Mouse (Mus musculus) layer of hippocampus, adult 8-10 months (tissue): Measurements from ENCODE around the gene Ppig. TPM values are rescaled to one million over a fixed set of nuclear protein-coding genes. Genes with fewer than 3 reads are reported as not detected.
"Not testable (repeated sequence)": the region's sequence is repeated elsewhere in the genome, so short reads cannot be mapped to it uniquely, and the experiment has no call there.

Experiments used
- DNase-seq, 2 experiments: peaks; one replicate each; pipeline ENCODE4 v3.0.0; 2022; ENCODE audit warnings: low spot score in 2 of 2
- total RNA-seq, 4 experiments: library from RNA; stranded (reverse); gene quantifications; 2 replicates each; pipeline ENCODE4 v1.2.4; 2022

Gene Ppig
- total RNA-seq = 10 to 100 TPM; 55.5 to 73.8 (median 70.1) TPM

- DNase-seq = no peak
Observed at GRCm38 (mm10) chr2:69722273-69722649, at the start of gene Ppig. Ppig (plus strand) TSS chr2:69722545.

DNA sequence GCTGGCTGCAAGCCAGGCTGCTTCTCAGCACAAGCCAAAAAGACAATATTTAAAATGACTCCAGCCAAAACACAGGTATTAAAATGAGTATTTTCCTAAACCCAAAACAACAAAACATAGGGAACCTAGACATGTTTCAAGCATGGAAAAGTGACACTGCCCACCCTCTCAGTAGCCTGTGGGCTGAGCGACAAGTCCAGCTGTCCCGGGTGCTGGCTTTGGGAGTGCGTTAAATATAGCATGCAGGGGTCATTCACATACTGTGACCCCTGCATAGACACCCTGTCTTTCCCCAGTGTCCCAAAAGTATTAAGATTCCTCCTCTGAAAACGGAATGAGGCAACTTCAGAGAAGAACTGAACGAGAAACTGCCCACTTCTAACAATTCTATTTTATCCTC, 48.6 kb upstream of the Ppig start:
- no peak for DNase-seq

DNA sequence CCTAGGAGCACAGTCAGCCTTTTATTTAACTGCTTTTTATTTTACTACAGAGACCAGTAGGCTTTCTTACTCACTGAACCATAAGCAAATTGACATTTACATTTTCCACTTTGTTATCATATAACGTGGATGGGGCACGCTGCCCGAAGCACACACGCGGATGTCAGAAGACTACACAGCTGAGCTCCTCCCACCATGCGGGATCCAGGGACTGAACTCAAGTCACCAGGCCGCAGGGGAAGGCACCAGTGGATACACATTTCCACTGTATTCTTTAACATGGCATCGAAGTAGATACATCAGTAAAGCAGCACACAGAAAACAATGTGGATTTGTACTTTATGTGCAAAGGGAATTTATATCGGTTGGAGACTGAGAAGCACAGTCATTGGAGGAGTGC, 47.1 kb upstream of the Ppig start:
- DNase-seq = no peak

DNA sequence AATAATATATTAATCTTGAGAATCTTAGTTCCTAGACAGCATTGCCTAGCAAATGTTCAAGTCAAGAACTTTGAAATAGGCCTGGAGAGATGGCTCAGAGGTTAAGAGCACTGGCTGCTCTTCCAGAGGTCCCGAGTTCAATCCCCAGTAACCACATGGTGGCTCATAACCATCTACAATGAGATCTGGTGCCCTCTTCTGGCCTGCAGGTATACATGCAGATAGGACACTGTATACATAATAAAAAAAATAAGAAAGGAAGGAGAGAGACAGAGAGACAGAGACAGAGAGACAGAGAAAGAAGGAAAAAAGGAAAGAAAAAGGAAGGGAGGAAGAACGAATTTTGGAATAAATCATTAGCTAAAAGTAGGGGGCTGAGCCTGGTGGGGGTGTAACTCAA, 45.6 kb upstream of the Ppig start:
- DNase-seq = no peak

DNA sequence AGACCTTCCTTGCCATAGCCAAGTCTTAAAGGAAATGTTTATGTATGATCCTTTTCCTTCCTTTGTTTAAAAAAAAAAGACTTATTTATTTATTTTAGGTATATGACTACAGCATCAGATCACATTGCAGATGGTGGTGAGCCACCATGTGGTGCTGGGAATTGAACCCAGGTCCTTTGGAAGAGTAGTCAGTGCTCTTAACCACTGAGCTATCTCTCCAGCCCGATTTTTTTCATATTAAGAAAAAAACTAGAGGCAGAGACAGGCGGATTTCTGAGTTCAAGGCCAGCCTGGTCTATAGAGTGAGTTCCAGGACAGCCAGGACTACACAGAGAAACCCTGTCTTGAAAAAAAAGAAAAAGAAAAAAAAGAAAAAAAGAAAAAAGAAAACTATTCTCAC, 45.1 kb upstream of the Ppig start:
- DNase-seq = not testable (repeated sequence)

DNA sequence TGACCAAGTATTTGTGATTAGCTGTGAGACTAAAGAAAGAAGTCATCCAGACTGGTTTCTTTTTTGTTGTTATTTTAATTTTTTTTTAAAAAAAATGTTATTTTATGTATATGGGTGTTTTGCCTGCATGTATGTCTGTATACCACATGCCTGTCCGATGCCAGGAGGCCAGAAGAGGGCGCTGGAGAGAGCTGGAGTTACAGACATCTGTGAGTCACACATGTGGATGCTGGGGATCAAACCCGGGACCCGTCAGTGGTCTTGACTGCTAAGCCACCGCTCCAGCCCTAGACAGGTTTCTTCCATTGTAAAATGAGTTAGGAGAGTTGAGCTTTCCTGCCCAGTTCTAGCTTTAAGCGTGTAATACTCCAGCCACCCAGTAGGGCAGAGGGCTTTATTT, 42.4 kb upstream of the Ppig start:
- DNase-seq = no peak

DNA sequence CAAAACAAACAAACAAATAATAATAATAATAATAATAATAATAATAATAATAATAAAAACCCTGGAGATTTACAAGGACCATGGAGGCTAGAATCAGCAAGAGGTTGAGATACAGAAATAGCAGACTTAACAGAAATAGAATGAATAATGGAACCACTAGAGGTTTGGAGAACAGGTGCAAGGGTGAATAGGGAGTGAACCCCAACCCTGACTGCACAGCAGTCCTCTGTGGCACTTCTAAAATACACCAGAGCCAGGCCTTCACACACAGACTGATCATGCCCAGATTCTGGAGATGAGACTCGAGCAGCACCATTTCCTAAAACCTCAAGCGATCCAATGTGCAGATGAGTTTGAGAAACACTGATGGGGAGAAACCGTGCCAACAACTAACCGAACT, 40.4 kb upstream of the Ppig start:
- no peak for DNase-seq

- DNase-seq = no peak
Observed at GRCm38 (mm10) chr2:69683036-69683805, 39.1 kb upstream of the Ppig start.

DNA sequence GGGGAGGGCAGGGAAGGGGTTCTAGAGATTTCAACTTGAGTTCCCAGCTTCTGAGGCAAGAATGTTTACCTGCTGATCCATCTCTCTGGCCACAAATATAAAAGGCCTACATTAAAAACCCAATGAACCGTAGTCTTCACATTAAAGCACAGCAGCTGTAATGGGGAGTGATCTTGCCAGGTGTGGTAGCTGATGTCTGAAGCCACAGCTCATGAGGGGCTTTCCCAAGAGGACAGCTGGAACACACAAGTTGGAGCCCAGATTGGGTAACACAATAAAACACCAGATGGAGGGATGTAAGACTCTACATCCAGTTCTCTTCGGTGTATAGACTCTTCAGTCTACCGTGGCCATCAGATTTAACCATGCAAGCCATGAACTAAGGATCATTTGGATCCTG, 37.9 kb upstream of the Ppig start:
- no peak for DNase-seq

GRCm38 (mm10) chr2:69690214-69690613, 32.1 kb upstream of the Ppig start:
- DNase-seq = no peak

GRCm38 (mm10) chr2:69690843-69691242, 31.5 kb upstream of the Ppig start:
- DNase-seq = no peak

DNA sequence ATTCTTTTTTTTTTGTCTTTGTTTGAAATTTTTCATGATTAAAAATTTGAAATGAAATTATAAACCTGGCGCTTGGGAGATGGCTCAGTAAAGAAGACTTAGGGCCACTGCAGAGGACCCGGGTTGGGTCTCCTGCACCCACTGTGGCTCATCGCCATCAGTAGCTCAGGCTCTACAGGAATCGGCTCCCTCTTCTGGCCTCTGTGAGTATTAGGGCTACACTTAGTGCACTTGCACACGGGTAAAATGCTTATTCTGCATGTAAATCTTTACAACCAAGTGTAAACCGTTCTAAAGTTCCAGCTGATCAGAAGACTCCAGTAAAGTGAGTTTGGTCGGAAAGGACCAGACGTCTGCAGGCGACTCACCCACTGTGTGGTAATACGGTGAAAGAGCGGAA, 28.8 kb upstream of the Ppig start:
- no peak for DNase-seq

GRCm38 (mm10) chr2:69700446-69700845, 21.9 kb upstream of the Ppig start:
- no peak for DNase-seq

GRCm38 (mm10) chr2:69712171-69712570, 10.2 kb upstream of the Ppig start:
- no peak for DNase-seq

DNA sequence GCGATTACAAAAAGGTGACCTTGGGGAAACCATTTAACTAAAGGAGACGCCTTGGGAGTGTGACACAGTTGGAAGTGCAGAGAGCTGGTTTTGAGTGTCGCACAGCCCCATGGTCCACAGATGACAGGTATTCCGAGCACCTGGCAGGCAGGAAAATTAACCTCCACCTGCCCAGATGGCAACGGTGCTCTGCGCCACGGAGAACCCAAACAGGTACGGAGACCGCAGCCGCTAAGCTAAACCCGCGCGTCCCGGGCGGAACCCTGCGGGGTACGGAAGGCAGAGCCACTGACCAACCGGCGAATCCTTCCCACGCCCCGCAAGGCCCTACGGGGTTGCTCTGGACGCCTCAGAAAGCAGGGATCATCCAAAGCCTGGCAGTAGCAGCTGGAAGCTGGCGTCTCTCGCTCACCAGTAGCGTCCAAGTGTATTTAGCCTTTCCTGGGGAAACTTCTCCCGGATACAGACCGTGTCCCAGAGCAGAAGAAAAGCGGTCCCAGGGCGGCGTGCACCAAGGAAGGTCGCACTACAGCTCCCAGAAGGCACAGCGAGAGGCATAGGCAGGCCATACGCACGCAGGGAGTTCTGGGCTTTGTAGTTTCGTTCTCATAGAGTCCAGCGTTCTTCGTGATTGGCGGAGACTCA, 9.2 kb upstream of the Ppig start, which contains the start of gene Fastkd1:
TSS of gene Fastkd1 (minus strand) at position 536 of the 645 bp plus-strand sequence.
- peak; percentile 87 for DNase-seq

DNA sequence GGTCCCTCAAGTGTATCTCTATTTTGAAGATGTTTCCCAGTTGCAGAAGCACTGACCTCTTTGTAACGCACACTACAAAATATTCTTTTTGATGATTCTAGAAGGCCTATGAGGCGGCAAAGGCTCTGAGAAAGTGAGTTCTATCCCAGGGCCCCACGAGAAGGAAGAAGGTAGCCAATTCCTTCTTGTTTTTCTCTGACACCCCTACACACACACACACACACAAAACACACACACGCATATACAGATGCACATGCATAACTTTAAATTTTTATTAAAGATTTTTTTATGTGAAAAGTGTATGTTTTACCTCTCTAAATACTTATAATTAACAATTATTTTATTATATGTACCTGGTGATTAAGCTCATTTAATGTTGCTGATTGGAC, 8.7 kb upstream of the Ppig start:
- no peak for DNase-seq

DNA sequence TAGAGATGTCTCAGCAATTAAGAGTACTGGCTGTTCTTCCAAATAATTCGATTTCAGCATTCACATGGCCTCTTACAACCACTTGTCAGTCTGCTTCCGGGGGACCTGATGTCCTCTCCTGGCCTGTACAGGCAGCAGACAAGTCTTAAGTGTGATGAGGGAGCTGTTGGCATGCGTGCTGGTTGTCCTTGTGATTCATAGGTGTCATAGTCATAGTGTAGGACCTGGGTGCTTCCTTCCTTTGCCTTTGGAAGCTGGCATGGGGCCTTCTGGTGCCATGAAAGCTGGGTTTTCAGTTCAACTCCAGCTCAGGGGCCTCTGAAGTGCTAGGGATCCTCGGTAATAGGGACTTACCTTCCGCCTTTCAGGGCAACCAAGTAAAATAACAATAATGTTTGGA, 8.2 kb upstream of the Ppig start:
- DNase-seq = no peak

DNA sequence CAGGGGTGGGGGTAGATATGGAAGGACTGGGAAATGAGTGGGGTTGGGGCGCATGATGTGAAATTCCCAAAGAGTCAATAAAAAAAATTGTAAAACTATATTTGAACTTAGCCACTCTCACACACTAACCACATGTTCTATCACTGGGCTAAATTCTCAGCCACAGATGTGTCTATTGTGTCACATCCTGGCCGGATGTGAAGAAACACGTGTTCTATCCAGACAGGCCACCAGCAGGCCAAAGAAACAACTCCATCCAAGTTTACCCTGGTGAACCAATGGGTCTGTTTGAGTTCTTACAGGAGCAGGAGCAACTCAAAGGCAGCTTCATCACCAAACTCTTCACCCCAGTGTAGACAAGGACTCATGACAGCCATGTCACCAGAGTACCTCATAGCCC, 5.9 kb upstream of the Ppig start:
- no peak for DNase-seq

GRCm38 (mm10) chr2:69719121-69719520, 3.2 kb upstream of the Ppig start:
- no peak for DNase-seq

GRCm38 (mm10) chr2:69722650-69723518, 539 bp downstream of the Ppig start:
- peak; percentile 90 to 94 for DNase-seq

GRCm38 (mm10) chr2:69723519-69723825, 1.1 kb downstream of the Ppig start:
- no peak for DNase-seq

- no peak for DNase-seq
Observed at GRCm38 (mm10) chr2:69745091-69745490, 22.7 kb downstream of the Ppig start.
